Mouse (Mus musculus) cerebellum, adult 9-11 months (tissue): ENCODE data around the gene 1700056E22Rik.

Experiments
- DNase-seq: peaks from one replicate; pipeline ENCODE4 v3.0.0; 2022

Gene 1700056E22Rik

GRCm38 (mm10) chr1:184019042-184019721, 14.9 kb downstream of the 1700056E22Rik start:
- no peak for DNase-seq

- DNase-seq = no peak
These were observed 16.5 kb downstream of the 1700056E22Rik start for GRCm38 (mm10) chr1:184017606-184018005.

GRCm38 (mm10) chr1:184015995-184016730, 17.9 kb downstream of the 1700056E22Rik start:
- no peak for DNase-seq

GRCm38 (mm10) chr1:184014091-184014490, 20.0 kb downstream of the 1700056E22Rik start:
- no peak for DNase-seq

- DNase-seq = no peak
These were observed 21.0 kb downstream of the 1700056E22Rik start, which contains the start of gene Dusp10 for GRCm38 (mm10) chr1:184013106-184013505. TSS of gene Dusp10 (plus strand) at chr1:184013302.

GRCm38 (mm10) chr1:184011311-184011710, 22.8 kb downstream of the 1700056E22Rik start:
- DNase-seq = no peak

- no peak for DNase-seq
These were observed 28.0 kb downstream of the 1700056E22Rik start for GRCm38 (mm10) chr1:184006086-184006485.

GRCm38 (mm10) chr1:184005315-184006058, 28.6 kb downstream of the 1700056E22Rik start:
- DNase-seq = no peak

GRCm38 (mm10) chr1:184004311-184004710, 29.8 kb downstream of the 1700056E22Rik start:
- DNase-seq = no peak

- DNase-seq = no peak
These were observed 31.6 kb downstream of the 1700056E22Rik start for GRCm38 (mm10) chr1:184002470-184002869.

GRCm38 (mm10) chr1:183997207-183997606, 36.9 kb downstream of the 1700056E22Rik start:
- no peak for DNase-seq

- no peak for DNase-seq
These were observed 42.2 kb downstream of the 1700056E22Rik start for GRCm38 (mm10) chr1:183991921-183992320.

- no peak for DNase-seq
These were observed 46.3 kb downstream of the 1700056E22Rik start for GRCm38 (mm10) chr1:183987711-183988245.
